Mouse (Mus musculus): ENCODE data around the gene Tubd1. TPM values are rescaled to one million over a fixed set of nuclear protein-coding genes. Genes with fewer than 3 reads are reported as not detected.

Tubd1 gene
- 6.5 and 7.7 TPM in 2 replicates for polyA plus RNA-seq (2015; fragmentation: Nextera tagmentation; extraction: Ambion mirVana)

- Histone ChIP-seq H3K36me3 (ENCODE audit: control insufficient read depth, insufficient read depth, low read length) (0 out of 2 replicates have a peak, but pooled peaks cover 3% of the 10 kb centered on the region), H3K4me1 (ENCODE audit: control insufficient read depth, insufficient read depth, low read depth, low read length) (peaks cover 15% of the 10 kb centered on the region), H3K9ac (ENCODE audit: low read depth, low read length) (peak within 1 kb of the TSS; percentile 96), H3K4me2 (ENCODE audit: low read length) (peak within 1 kb of the TSS; percentile 79), H3K4me3 (ENCODE audit: low read length) (peak within 1 kb of the TSS; percentile 98), H3K27me3 (replicated peaks; ENCODE audit: control insufficient read depth, insufficient read depth, low read length) (no peaks in the 10 kb centered on the region), H3K9me3 (ENCODE audit: control insufficient read depth, low read length) (no peaks in the 10 kb centered on the region), H3K27ac (ENCODE audit: low read depth, low read length) (peak within 1 kb of the TSS; percentile 91)
- under 1% methylated on average over 43 of the region's 43 CpGs for WGBS
- ATAC-seq, result peak; percentile 99
These were observed at the start of gene Tubd1, which contains the start of gene Rps6kb1 for GRCm38 (mm10) chr11:86544639-86545299. Tubd1 (plus strand) TSS chr11:86544991. Rps6kb1 (minus strand) TSS chr11:86544805.

GRCm38 (mm10) chr11:86497356-86497755, 47.4 kb upstream of the Tubd1 start:
- 94% methylated on average over 1 of the region's 1 CpGs for WGBS
- Histone ChIP-seq H3K9ac (ENCODE audit: low read depth, low read length) (no peak overlapping the region), H3K4me2 (ENCODE audit: low read length) (no peak overlapping the region), H3K27me3 (replicated peaks; ENCODE audit: control insufficient read depth, insufficient read depth, low read length) (no peaks in the 10 kb centered on the region), H3K4me3 (ENCODE audit: low read length) (no peak overlapping the region), H3K4me1 (ENCODE audit: control insufficient read depth, insufficient read depth, low read depth, low read length) (no peaks in the 10 kb centered on the region), H3K36me3 (ENCODE audit: control insufficient read depth, insufficient read depth, low read length) (peaks cover 5% of the 10 kb centered on the region; the same call in 1 of the 2 replicates), H3K9me3 (ENCODE audit: control insufficient read depth, low read length) (no peaks in the 10 kb centered on the region), H3K27ac (ENCODE audit: low read depth, low read length) (no peak overlapping the region)
- no peak for ATAC-seq

DNA sequence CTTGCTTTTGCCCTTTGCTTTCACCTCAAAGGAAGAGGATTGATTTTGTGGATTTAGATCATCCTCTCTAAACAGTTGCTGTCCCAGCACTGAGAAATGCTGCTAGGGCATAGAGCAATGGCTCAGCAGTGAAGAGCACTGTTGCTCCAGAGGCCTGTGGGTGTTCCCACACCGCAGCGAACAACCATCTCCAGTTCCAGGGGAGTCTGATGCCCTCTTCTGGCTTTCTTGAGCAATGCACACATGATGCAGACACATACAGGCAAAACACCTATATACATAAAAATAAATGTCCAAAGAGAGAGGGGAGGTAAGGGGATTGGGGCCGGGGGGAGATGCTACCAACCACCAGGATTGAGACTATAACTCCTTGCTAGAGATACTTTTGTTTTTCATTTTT, 46.9 kb upstream of the Tubd1 start:
- H3K27me3 ChIP-seq (replicated peaks; ENCODE audit: control insufficient read depth, insufficient read depth, low read length), result no peaks in the 10 kb centered on the region
- 75% methylated on average over 3 of the region's 3 CpGs for WGBS
- H3K4me1 ChIP-seq (ENCODE audit: control insufficient read depth, insufficient read depth, low read depth, low read length), result no peaks in the 10 kb centered on the region
- H3K4me2 ChIP-seq (ENCODE audit: low read length), result no peak overlapping the region
- no peaks in the 10 kb centered on the region for H3K9me3 ChIP-seq (ENCODE audit: control insufficient read depth, low read length)
- H3K36me3 ChIP-seq (ENCODE audit: control insufficient read depth, insufficient read depth, low read length), result peaks cover 5% of the 10 kb centered on the region; the same call in 1 of the 2 replicates
- no peak for ATAC-seq
- no peak overlapping the region for H3K27ac ChIP-seq (ENCODE audit: low read depth, low read length)
- no peak overlapping the region for H3K9ac ChIP-seq (ENCODE audit: low read depth, low read length)
- no peak overlapping the region for H3K4me3 ChIP-seq (ENCODE audit: low read length)

- WGBS, result 62% methylated on average over 1 of the region's 1 CpGs
- Histone ChIP-seq H3K27me3 (replicated peaks; ENCODE audit: control insufficient read depth, insufficient read depth, low read length) (no peaks in the 10 kb centered on the region), H3K9me3 (ENCODE audit: control insufficient read depth, low read length) (no peaks in the 10 kb centered on the region), H3K9ac (ENCODE audit: low read depth, low read length) (no peak overlapping the region), H3K36me3 (ENCODE audit: control insufficient read depth, insufficient read depth, low read length) (peaks cover 8% of the 10 kb centered on the region; the same call in 1 of the 2 replicates), H3K4me1 (ENCODE audit: control insufficient read depth, insufficient read depth, low read depth, low read length) (no peaks in the 10 kb centered on the region), H3K4me3 (ENCODE audit: low read length) (no peak overlapping the region), H3K27ac (ENCODE audit: low read depth, low read length) (no peak overlapping the region), H3K4me2 (ENCODE audit: low read length) (no peak overlapping the region)
- ATAC-seq, result no peak
These were observed 44.0 kb upstream of the Tubd1 start for GRCm38 (mm10) chr11:86500795-86501194.

- Histone ChIP-seq H3K36me3 (ENCODE audit: control insufficient read depth, insufficient read depth, low read length) (peaks cover 11% of the 10 kb centered on the region), H3K4me1 (ENCODE audit: control insufficient read depth, insufficient read depth, low read depth, low read length) (no peaks in the 10 kb centered on the region), H3K4me2 (ENCODE audit: low read length) (no peak overlapping the region), H3K27me3 (replicated peaks; ENCODE audit: control insufficient read depth, insufficient read depth, low read length) (no peaks in the 10 kb centered on the region), H3K9me3 (ENCODE audit: control insufficient read depth, low read length) (no peaks in the 10 kb centered on the region), H3K9ac (ENCODE audit: low read depth, low read length) (no peak overlapping the region), H3K4me3 (ENCODE audit: low read length) (no peak overlapping the region), H3K27ac (ENCODE audit: low read depth, low read length) (no peak overlapping the region)
- no peak for ATAC-seq
- 98% methylated on average over 2 of the region's 2 CpGs for WGBS
These were observed 41.7 kb upstream of the Tubd1 start for GRCm38 (mm10) chr11:86503121-86503520.

- ATAC-seq, result no peak
- Histone ChIP-seq H3K27me3 (replicated peaks; ENCODE audit: control insufficient read depth, insufficient read depth, low read length) (no peaks in the 10 kb centered on the region), H3K9me3 (ENCODE audit: control insufficient read depth, low read length) (no peaks in the 10 kb centered on the region), H3K36me3 (ENCODE audit: control insufficient read depth, insufficient read depth, low read length) (peaks cover 34% of the 10 kb centered on the region), H3K9ac (ENCODE audit: low read depth, low read length) (no peak overlapping the region), H3K27ac (ENCODE audit: low read depth, low read length) (no peak overlapping the region), H3K4me3 (ENCODE audit: low read length) (no peak overlapping the region), H3K4me1 (ENCODE audit: control insufficient read depth, insufficient read depth, low read depth, low read length) (no peaks in the 10 kb centered on the region), H3K4me2 (ENCODE audit: low read length) (no peak overlapping the region)
- 98% methylated on average over 2 of the region's 2 CpGs for WGBS
These were observed 37.5 kb upstream of the Tubd1 start for GRCm38 (mm10) chr11:86507334-86507733.

GRCm38 (mm10) chr11:86507991-86508390, 36.8 kb upstream of the Tubd1 start:
- H3K4me1 ChIP-seq (ENCODE audit: control insufficient read depth, insufficient read depth, low read depth, low read length), result no peaks in the 10 kb centered on the region
- no peak overlapping the region for H3K4me3 ChIP-seq (ENCODE audit: low read length)
- 96% methylated on average over 2 of the region's 2 CpGs for WGBS
- H3K27ac ChIP-seq (ENCODE audit: low read depth, low read length), result no peak overlapping the region
- H3K27me3 ChIP-seq (replicated peaks; ENCODE audit: control insufficient read depth, insufficient read depth, low read length), result no peaks in the 10 kb centered on the region
- H3K9me3 ChIP-seq (ENCODE audit: control insufficient read depth, low read length), result no peaks in the 10 kb centered on the region
- peaks cover 37% of the 10 kb centered on the region for H3K36me3 ChIP-seq (ENCODE audit: control insufficient read depth, insufficient read depth, low read length)
- H3K4me2 ChIP-seq (ENCODE audit: low read length), result no peak overlapping the region
- no peak overlapping the region for H3K9ac ChIP-seq (ENCODE audit: low read depth, low read length)
- ATAC-seq, result no peak

DNA sequence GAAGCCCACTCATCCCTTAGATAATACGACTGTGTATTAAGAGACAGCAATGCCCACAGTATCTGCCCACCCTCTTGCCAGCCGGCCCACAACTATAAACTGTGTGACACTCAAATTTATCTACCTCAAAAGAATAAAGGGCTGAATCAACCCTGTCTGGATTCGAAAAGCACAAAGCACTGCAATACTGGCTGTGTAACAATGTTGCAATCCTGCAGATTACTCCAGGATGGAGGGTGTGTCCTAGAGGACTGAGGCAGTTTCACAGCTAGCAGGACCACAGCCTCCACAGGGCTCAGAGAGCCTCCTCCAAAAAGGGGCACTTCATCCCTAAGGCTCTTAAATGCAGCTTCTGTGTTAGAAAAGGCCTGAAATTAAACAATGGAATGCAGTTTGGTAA, 28.2 kb upstream of the Tubd1 start:
- Histone ChIP-seq H3K9me3 (ENCODE audit: control insufficient read depth, low read length) (no peaks in the 10 kb centered on the region), H3K36me3 (ENCODE audit: control insufficient read depth, insufficient read depth, low read length) (peaks cover 33% of the 10 kb centered on the region), H3K4me3 (ENCODE audit: low read length) (no peak overlapping the region), H3K4me1 (ENCODE audit: control insufficient read depth, insufficient read depth, low read depth, low read length) (no peaks in the 10 kb centered on the region), H3K9ac (ENCODE audit: low read depth, low read length) (no peak overlapping the region), H3K27ac (ENCODE audit: low read depth, low read length) (no peak overlapping the region), H3K27me3 (replicated peaks; ENCODE audit: control insufficient read depth, insufficient read depth, low read length) (no peaks in the 10 kb centered on the region), H3K4me2 (ENCODE audit: low read length) (no peak overlapping the region)
- ATAC-seq, result no peak
- WGBS, result 88% methylated on average over 3 of the region's 3 CpGs

GRCm38 (mm10) chr11:86517229-86517628, 27.6 kb upstream of the Tubd1 start:
- H3K4me2 ChIP-seq (ENCODE audit: low read length), result no peak overlapping the region
- no peak overlapping the region for H3K4me3 ChIP-seq (ENCODE audit: low read length)
- no peak overlapping the region for H3K9ac ChIP-seq (ENCODE audit: low read depth, low read length)
- no peaks in the 10 kb centered on the region for H3K4me1 ChIP-seq (ENCODE audit: control insufficient read depth, insufficient read depth, low read depth, low read length)
- no peaks in the 10 kb centered on the region for H3K27me3 ChIP-seq (replicated peaks; ENCODE audit: control insufficient read depth, insufficient read depth, low read length)
- H3K27ac ChIP-seq (ENCODE audit: low read depth, low read length), result no peak overlapping the region
- ATAC-seq, result no peak
- peaks cover 34% of the 10 kb centered on the region for H3K36me3 ChIP-seq (ENCODE audit: control insufficient read depth, insufficient read depth, low read length)
- H3K9me3 ChIP-seq (ENCODE audit: control insufficient read depth, low read length), result no peaks in the 10 kb centered on the region
- 89% methylated on average over 3 of the region's 3 CpGs for WGBS
